Mouse (Mus musculus) mouse embryonic stem cell (cell line): ENCODE data around the gene Pgap3.

Source experiments
- in situ Hi-C, 2 experiments: fragments of 300-500 bp; cut with MboI; formaldehyde crosslinking; loops; 1 replicate in 1 of 2; 3 replicates in 1 of 2; pipeline ENCODE4 v1.14.3; 2019 to 2020; ENCODE audit warnings: low sequenced_read_pairs in 2 of 2, low pct_unique_long_range_greater_than_20kb in 1 of 2, mixed read lengths in 1 of 2; ENCODE audit not compliant: unreplicated experiment in 1 of 2

Gene Pgap3

DNA sequence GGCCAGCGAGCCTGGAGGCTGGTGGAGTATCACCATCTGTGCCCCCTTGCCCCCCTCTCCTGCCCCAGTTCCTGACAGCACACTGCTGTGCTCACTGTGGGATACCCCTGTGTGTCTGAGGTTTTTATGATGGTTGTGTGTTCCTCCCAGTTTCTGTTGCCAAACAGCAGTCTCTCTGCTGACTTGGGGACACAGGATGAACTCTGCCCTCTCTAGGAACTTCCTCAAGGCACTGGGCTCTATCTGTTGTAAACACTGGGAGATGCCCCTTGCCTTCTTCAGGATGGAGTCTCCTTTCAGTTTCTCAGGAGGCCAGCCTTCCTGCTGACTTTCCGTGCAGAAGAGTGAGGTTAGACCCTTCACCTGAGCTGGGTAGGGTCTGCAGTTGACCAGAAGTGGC lies 13.9 kb upstream of the Pgap3 start:
- in situ Hi-C loops: no loop called here

DNA sequence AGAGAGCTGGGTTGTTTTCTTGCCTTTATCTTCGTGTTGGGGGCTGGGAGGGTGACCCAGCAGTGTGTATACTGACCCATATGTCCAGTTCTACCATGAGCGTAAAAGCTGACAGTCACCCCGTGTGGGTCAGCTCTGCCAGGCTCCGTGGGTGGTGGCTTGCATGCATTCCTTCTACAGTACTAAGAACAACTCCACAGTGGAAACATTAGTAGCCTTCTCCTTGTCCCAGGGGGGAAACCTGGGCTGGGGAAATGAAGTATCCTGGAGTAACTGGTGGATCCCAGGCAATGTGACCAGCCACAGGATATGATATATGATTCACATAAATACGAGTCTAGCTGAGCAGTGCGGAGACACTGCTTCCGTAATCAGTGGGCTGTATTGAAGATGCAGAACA lies 13.4 kb upstream of the Pgap3 start:
- in situ Hi-C loops: no loop called here

DNA sequence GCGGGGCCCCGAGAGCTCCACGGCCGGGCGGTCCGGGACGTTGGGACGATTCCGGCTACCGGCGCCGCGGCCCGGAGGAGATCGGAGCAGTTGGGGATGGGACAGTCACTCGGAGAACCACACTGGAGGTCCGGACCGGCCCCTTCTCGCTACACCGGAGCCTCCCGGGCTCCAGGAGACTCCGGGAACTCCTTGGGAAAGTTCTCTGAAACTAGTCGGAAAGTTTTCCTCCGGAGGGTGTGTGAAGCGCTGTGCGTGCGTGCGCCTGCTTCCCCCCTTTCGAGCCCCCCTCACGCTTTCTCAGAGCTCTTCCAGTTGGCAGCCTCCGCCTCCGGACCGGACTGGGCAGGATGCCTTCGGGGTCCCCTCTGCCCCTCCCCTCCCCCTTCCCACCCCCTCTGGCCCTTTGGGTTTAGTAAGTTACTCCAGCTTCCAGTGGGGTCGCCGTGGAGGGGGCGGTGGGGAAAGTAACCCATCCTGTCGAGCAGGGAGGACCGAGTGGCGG lies 12.6 kb upstream of the Pgap3 start:
- in situ Hi-C loops: no loop called here

DNA sequence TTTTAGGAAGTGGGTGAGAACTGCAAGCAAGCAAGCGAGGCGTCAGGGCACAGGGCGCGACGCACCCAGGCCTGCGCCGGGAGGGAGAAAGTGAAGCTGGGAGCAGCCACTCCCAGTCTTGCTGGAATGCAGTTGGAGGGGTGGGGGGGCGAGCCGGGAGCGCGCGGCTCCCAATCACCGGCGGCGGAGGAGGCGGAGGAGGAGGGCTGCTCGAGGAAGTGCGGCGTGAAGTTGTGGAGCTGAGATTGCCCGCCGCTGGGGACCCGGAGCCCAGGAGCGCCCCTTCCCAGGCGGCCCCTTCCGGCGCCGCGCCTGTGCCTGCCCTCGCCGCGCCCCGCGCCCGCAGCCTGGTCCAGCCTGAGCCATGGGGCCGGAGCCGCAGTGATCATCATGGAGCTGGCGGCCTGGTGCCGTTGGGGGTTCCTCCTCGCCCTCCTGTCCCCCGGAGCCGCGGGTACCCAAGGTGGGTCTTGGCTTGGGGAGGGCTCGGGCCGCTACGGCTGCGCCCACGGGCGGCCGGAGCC lies 12.0 kb upstream of the Pgap3 start, which contains the start of gene Erbb2:
Erbb2 (plus strand) TSS at position 198 of the 524 bp plus-strand sequence.
- in situ Hi-C loops: no loop called here

DNA sequence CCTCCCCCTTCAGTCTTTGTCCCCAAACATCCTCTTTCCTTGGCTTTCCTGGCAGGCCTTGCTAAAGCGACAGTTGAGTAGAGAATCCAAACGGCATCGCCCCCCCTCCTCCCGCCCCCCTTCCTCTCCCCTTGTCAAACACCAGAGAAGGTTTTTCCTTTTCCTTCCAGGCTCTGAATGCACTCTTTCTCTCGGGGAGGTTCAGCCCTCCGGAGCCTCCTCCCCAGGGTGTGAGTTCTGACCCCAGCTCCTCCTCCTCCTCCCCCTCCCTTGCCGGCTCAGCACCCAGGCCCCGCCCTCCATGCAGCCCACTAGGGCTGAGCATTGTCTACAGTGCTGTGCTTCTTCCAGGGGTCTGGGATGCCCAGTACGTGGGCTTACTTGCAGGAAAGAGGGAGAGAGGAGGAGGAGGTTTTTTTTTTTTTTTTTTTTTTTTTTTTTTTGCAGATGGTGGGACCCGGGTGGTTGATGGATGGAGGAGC lies 9.1 kb upstream of the Pgap3 start:
- in situ Hi-C loops: no loop called here

DNA sequence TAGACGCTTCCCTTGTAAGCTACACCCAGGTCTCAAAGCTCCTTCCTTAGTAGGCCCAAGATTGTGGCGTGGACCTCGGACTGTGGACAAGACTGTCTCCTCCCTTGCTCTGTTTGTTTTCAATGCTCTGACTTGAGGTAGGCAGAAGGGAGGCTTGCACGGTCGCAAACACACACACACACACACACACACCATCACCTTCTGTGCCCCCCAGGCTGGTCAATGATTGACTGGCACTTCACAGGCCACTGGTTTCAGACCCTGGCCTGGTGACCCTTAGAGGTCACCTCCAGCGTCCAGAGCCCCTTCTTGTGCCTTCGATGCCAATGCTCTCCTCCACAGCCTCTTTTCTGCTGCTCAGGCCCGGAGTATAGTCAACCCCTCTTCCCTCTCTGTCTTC lies 8.6 kb upstream of the Pgap3 start:
- in situ Hi-C loops: no loop called here

DNA sequence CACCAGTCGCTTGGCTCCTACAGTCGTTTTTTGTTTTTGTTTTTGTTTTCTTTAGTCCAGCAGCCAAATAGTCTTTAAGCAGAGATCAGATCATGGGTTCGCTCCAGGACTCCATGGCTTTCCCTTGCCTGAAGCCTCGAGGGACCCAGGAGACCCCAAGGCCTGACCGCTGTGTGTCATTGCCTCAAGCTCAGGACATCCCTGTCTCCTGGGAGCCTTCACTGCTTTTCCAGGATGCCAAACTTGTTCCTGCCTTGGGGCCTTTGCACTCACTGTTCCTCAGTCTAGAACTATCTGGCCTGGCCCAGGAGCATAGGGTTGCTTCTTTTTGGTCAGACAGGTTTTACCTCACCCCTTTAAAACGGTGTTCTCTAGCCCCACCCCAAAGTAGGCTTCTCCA lies 6.3 kb upstream of the Pgap3 start:
- in situ Hi-C loops: no loop called here

DNA sequence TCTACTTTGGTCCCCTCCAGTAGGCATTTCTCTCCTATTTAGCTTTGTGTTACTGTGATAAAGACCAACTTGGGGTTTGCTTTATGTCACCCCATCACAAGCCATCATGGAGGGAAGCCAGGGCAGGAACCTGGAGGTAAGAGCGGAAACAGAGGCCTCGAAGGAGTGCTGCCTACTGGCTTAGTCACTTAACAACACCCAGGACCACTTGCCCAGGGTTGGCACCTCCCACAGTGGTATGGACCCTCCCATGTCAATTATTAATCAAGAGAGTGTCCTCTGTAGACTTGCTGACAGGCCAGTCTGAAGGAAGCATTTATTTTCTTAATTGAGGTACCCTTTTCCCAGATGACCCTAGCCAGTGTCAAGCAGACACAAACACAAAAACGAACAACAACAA lies 526 bp upstream of the Pgap3 start:
- in situ Hi-C loops: no loop called here

DNA sequence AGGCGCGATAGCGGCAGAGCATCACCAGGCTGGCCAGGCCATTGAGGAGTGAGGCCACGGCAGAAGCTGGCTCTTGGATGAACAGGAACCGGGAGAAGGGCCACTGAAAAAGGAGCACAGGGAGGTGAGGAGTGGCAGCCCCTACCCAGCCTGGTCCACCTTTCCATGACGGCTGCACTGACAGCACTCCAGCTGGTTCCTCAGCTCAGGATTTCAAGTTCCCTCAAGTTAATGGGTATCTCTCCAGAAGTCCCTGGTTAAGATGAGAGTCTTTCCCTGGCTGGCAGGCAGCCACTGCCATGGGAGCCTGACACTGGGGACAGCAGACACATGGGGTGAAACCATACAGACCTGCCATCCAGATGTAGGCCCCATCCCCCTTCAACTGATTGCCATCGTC lies 2.3 kb downstream of the Pgap3 start:
- in situ Hi-C loops: no loop called here

DNA sequence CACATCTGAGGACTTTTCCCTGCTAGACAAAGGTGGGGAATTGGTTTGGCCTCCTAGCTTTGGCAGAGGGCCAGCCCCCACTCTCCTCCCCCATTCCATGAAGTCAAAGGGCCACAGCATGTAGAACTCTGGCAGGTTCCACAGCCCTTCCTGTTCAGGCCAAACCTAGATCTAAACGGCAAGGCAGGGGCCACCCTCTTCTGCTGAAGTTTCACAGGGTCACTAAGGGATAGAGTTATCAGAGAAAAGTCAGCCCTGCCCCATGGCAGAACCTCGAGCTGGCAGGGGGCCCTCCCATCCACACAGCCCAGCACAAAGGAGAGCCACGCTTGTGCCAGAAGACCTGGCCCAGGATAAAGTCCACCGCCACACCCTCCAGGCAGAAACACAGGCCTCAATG lies 5.2 kb downstream of the Pgap3 start:
- in situ Hi-C loops: no loop called here

DNA sequence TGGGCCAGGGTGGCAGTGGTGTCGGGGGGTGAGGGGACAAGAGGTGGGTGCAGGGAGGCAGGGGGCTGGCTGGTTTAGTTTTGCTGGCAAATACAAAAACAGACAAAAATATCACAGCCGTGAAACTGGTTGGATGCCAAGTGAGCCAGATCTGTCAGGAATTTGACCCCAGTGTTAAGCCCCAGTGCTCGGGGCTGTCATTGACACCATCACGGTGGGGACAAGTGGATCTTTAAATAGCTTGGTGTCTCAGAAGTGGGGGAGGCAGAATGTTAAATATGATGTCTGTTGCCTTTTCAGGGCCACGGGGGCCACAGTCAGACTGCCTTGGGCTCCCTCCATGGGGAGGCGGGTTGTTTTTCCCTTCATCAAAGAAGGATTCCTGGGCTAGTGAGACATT lies 6.0 kb downstream of the Pgap3 start:
- in situ Hi-C loops: no loop called here

DNA sequence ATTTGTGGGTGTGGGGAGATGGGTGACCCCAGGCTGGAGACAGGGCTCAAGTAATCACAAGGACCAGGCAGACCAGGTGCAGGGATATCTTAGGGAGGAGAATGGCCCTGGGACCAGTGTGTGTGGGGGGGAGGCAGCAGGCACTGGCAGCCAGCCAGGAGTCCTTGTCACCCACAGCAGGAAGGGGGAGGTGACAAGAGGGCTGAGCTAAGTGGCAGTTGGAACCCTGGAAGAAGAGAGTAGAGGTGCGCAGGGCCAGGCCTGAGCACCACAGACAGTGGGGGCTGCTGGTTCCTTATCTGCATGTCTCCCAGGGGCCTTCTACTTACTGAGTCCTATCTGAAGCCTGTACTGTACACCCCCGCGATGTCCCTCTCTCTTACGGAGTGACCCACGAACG lies 7.0 kb downstream of the Pgap3 start:
- in situ Hi-C loops: no loop called here

DNA sequence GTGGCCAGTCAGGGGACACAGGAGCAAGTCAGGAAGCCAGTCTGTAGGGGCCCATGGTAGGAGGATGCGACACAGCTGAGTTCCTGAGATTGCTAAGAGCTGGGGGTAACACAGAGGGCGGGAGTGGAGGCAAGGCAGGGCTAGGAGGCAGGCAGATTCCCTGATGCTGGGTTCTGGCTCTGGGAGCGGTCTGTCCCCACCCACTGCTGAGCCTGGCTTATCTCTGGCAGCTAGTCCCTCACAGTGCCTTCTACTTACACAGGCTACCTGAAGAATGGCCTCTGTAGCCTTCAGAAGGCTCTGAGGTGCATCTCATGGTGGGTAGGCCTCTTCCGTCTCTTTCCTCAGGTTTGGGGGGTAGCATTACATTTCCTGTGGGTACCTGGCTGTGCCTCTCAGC lies 7.6 kb downstream of the Pgap3 start:
- in situ Hi-C loops: no loop called here

DNA sequence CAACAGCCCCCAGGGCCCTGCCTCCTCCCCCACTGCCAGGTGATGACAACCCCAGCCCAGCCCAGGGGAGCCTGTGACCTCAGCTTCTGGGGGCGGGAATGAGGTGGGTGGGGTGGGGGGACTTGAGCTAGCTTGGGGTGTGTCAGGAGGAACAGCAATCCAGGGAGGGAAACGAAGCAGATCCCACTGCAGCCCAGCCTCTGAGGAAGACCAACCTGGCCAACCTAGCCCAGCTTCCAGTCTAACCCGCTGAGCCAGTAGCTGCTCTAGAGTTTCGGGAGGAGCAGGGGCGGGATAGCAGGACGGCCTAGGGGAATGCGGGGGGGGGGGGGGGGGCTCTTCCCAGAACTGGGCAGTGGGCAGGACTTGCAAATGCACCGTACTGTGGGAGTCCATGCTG lies 8.3 kb downstream of the Pgap3 start:
- in situ Hi-C loops: no loop called here

DNA sequence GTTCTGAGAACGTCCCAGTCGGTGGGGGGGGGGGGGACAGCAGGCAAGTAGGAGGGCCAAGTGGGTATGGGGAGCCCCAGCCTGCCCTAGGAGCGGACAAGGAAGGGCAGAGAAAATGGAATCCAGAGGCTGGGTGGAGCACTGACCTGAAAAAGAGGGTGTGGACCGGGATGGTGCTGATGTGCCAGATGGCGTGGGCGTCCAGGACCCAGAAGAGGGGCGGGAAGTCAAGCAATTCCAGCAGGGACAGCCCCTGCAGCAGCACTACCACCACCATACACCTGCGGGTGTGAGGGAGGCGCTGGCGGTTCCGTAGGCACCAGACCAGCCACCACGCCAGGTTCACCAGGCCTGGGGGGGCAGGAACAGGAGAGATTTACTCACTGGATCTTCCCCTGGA lies 10.1 kb downstream of the Pgap3 start:
- in situ Hi-C loops: no loop called here

DNA sequence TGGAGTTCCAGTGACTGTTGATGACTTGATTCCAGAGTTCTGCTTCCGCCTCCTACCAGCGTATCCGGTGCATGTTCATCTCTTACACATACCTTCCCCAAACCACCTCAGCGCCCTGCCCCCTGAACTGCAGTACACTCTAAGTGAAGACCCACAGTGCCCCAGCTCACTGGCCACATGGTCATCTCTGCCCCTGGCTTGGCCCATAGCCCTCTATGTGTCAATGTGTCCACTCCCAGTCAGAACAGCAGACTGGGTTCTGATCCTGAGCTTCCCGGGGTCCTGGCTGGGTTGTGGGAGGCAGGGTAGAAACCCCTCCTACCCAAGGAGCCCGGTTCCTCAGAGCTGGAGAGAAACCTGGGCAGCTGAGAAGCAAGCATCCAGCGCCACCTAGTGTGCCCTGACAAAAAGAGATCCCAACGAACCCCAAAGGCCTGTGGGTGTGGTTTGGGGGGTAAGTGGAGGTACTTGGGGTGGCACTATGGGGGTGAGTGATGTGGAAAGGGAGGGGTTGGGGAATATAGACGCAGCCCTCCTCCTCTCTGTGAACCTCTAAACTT lies 11.0 kb downstream of the Pgap3 start:
- in situ Hi-C loops: no loop called here

DNA sequence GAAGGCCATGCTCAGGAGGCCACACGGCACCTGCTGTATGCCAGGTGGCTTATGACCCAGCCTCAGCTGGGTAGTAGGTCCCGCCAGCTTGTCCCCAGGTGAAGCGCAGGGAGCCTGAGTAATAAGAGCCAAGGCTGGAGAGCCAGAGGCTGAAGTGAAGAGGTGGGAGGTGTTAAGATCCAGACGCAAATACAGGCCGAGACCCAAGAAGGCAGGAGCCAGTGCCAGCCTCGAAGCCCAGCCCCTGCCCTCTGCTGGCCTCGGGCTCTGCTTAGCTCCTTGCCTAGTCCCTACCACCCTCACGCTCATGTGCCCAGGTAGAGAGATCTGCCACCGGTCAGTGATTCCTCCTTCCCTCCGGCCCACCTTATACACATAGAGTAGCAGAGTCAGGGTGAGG lies 12.0 kb downstream of the Pgap3 start:
- in situ Hi-C loops: no loop called here

DNA sequence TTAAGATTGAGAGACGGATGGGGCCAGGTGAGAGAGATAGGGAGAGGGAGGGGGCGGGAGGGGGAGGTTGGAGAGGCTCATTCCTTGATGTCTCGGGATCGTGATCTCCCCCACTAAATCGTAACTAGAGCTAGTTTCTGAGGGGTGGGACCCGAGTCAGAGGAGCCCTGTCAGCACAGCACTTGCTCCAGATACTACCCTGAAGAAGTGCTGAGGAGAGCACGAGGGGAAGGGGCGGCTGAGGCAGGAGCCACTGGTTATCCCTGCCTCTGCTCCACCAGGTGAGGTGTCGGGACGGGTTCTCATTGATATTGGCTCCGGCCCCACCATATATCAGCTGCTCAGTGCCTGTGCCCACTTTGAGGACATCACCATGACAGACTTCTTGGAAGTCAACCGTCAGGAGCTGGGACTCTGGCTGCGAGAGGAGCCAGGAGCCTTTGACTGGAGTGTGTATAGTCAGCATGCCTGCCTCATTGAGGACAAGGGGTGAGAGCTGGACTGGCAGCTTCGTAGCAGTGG lies 13.2 kb downstream of the Pgap3 start:
- in situ Hi-C loops: no loop called here

DNA sequence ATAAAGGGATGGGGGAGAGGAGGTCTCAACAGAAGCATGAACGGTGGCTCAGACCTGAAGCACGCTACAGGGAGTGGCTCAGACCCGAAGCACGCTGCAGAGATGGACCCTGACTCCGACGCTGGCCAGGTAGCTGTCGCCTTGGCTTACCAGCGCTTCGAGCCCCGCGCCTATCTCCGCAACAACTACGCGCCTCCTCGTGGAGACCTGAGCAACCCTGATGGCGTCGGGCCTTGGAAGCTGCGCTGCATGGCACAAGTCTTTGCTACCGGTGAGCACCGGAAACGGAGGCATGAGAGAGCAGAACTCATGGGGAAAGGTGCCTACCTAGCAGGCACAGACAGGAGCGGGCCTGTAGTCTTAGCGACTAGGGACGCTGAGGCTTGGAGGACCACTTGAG lies 13.7 kb downstream of the Pgap3 start:
- in situ Hi-C loops: no loop called here
